Mouse (Mus musculus) frontal cortex, adult 2 months (tissue): ENCODE measurements around the gene 4933406M09Rik. TPM values are rescaled to one million over a fixed set of nuclear protein-coding genes. Genes with fewer than 3 reads are reported as not detected.

Source experiments
- DNase-seq, 2 experiments: peaks; one replicate each; pipeline ENCODE4 v3.0.0; 2022; ENCODE audit warnings: low spot score in 1 of 2; ENCODE audit errors: extremely low spot score in 1 of 2
- polyA plus RNA-seq: library from polyadenylated mRNA; depleted of rRNA; stranded (reverse); fragments of >200 nt; gene quantifications from 2 replicates; pipeline ENCODE4 v1.2.3, GENCODE M21; 2012

The 4933406M09Rik gene
- polyA plus RNA-seq, 1 experiment, result not detected

- DNase-seq, result no peak
These were observed 11.6 kb upstream of the 4933406M09Rik start for GRCm38 (mm10) chr1:134374124-134374523.

- DNase-seq, result no peak
These were observed 4.7 kb upstream of the 4933406M09Rik start for GRCm38 (mm10) chr1:134381051-134381450.

- DNase-seq, result peak in 1 of 2 experiments; percentile 29
These were observed 3.7 kb upstream of the 4933406M09Rik start for GRCm38 (mm10) chr1:134381795-134382625.

- DNase-seq, result no peak
These were observed 1.2 kb upstream of the 4933406M09Rik start for GRCm38 (mm10) chr1:134384581-134384980.

- DNase-seq, result no peak
These were observed 564 bp upstream of the 4933406M09Rik start for GRCm38 (mm10) chr1:134385176-134385575.

- no peak for DNase-seq
These were observed 8.1 kb downstream of the 4933406M09Rik start for GRCm38 (mm10) chr1:134393827-134394226.

GRCm38 (mm10) chr1:134398210-134398609, 12.5 kb downstream of the 4933406M09Rik start:
- DNase-seq, result no peak

GRCm38 (mm10) chr1:134399735-134400134, 14.0 kb downstream of the 4933406M09Rik start:
- no peak for DNase-seq

- peak; percentile 36 to 73 for DNase-seq
These were observed 20.0 kb downstream of the 4933406M09Rik start, which contains the start of gene Cyb5r1 for GRCm38 (mm10) chr1:134405509-134406413. Gene Cyb5r1 (plus strand): TSS chr1:134405559.

GRCm38 (mm10) chr1:134406414-134406771, 20.7 kb downstream of the 4933406M09Rik start:
- DNase-seq, result no peak

- no peak for DNase-seq
These were observed 22.3 kb downstream of the 4933406M09Rik start for GRCm38 (mm10) chr1:134408080-134408479.

GRCm38 (mm10) chr1:134411706-134412629, 26.2 kb downstream of the 4933406M09Rik start:
- DNase-seq, result no peak

- no peak for DNase-seq
These were observed 28.3 kb downstream of the 4933406M09Rik start for GRCm38 (mm10) chr1:134414038-134414437.

- no peak for DNase-seq
These were observed 28.9 kb downstream of the 4933406M09Rik start for GRCm38 (mm10) chr1:134414501-134415167.

- DNase-seq, result peak; percentile 96 to 98
These were observed 29.6 kb downstream of the 4933406M09Rik start, which contains the start of gene Adipor1 for GRCm38 (mm10) chr1:134415168-134415831. Gene Adipor1 (plus strand): TSS chr1:134415378.

GRCm38 (mm10) chr1:134418414-134418975, 32.8 kb downstream of the 4933406M09Rik start:
- DNase-seq, result no peak

- no peak for DNase-seq
These were observed 33.4 kb downstream of the 4933406M09Rik start for GRCm38 (mm10) chr1:134419176-134419575.

GRCm38 (mm10) chr1:134419751-134420458, 34.2 kb downstream of the 4933406M09Rik start:
- no peak for DNase-seq
